ENCODE assay signal across 16 mouse cellular contexts in genomic region chr6:34750487-34751120, GRCm38 (mm10). TPM values are rescaled to one million over a fixed set of nuclear protein-coding genes. Genes with fewer than 3 reads are reported as not detected.
A peak's percentile ranks its signal among the peaks of the same experiment; 100 is the strongest.
DNase-seq lines count a peak whose midpoint lies in the region; ATAC-seq and TF ChIP-seq lines count a peak whose summit lies in the region.
"Had no signal": no experiment of that assay in that cellular context is flagged by ENCODE, and none has a peak within 500 bp of the region (broad histone marks: within the 10 kb centered on the region; RNA-seq: fewer than 3 reads in every experiment).

No protein-coding gene starts in this region.

- H3K36me3 ChIP-seq in intestine, embryonic 15.5 days: no peaks in the 10 kb centered on the region
- H3K36me3 ChIP-seq: neural tube, embryonic 15.5 days had no signal

- 75% methylated on average over 7 of the region's 7 CpGs for WGBS in intestine, embryonic 15.5 days

- intact Hi-C loops in gastrocnemius, postnatal 14 days (cut with DNase I; ENCODE audit: low total_unique reads): no loop called here
- intact Hi-C loops in heart, postnatal 14 days (cut with DNase I): loop anchor here (5.0 kb wide), 1 partner anchor 63 kb away; no protein-coding TSS in a partner anchor
- intact Hi-C loops in left cerebral cortex, adult 2 months (cut with DNase I): loop anchor here (10.0 kb wide), 1 partner anchor 376 kb away; no protein-coding TSS in a partner anchor

- H3K4me1 ChIP-seq in intestine, embryonic 15.5 days (replicated peaks): no peaks in the 10 kb centered on the region
- H3K4me1 ChIP-seq: neural tube, embryonic 15.5 days had no signal

- TF ChIP-seq CTCF in left cerebral cortex, adult 2 months (IDR thresholded peaks at IDR 0.05): no peak

- no peak overlapping the region for H3K9ac ChIP-seq in intestine, embryonic 15.5 days
- H3K9ac ChIP-seq: neural tube, embryonic 15.5 days had no signal

- no peak overlapping the region for H3K4me3 ChIP-seq in left cerebral cortex, adult 2 months
- no peak overlapping the region for H3K4me3 ChIP-seq in intestine, embryonic 15.5 days (replicated peaks)
- H3K4me3 ChIP-seq: erythroblast, embryonic 14.5 days; layer of hippocampus, adult 2 months; neural tube, embryonic 15.5 days had no signal

- no peak for ATAC-seq in intestine, embryonic 15.5 days
- ATAC-seq: intestine, embryonic 16.5 days; midbrain, embryonic 16.5 days had no signal

- no peaks in the 10 kb centered on the region for H3K9me3 ChIP-seq in intestine, embryonic 15.5 days
- H3K9me3 ChIP-seq: neural tube, embryonic 15.5 days had no signal

- no peak overlapping the region for H3K27ac ChIP-seq in left cerebral cortex, adult 2 months
- H3K27ac ChIP-seq in intestine, embryonic 15.5 days: no peak overlapping the region
- H3K27ac ChIP-seq: layer of hippocampus, adult 2 months; neural tube, embryonic 15.5 days had no signal

- DNase-seq in 3134 (ENCODE audit: extremely low read depth, insufficient read length, low spot score): peak; percentile 64
- peak; percentile 40 for DNase-seq in Muller cell, postnatal 12 days (ENCODE audit: inconsistent ontology term)
- peak; percentile 18 for DNase-seq in gastrocnemius, postnatal 14 days
- DNase-seq in heart, postnatal 14 days: peak; percentile 22 to 27
- DNase-seq in left cerebral cortex, adult 2 months (ENCODE audit: extremely low spot score in 1 of 2, low spot score in 2 of 2): no peak
- no peak for DNase-seq in kidney, postnatal 14 days
- DNase-seq: cerebellum, postnatal 14 days; lung, postnatal 36 days; right cerebral cortex, postnatal 4 days; thymus, adult 2 months had no signal

- no peaks in the 10 kb centered on the region for H3K27me3 ChIP-seq in intestine, embryonic 15.5 days (replicated peaks)
- H3K27me3 ChIP-seq: neural tube, embryonic 15.5 days had no signal

- H3K4me2 ChIP-seq in intestine, embryonic 15.5 days (replicated peaks): no peak overlapping the region
- H3K4me2 ChIP-seq: neural tube, embryonic 15.5 days had no signal

RNA-seq across cellular contexts. Expression of gene Agbl3, which starts 29.6 kb away (rescaled TPM):
- 1 to 10 TPM; 3.0 to 3.9 TPM for total RNA-seq in gastrocnemius, postnatal 14 days (2021)
- total RNA-seq in heart, postnatal 14 days (2021): 1 to 10 TPM; 4.6 to 5.9 TPM
- 10 to 100 TPM; 13.8 to 14.3 TPM for total RNA-seq in left cerebral cortex, adult 2 months (2021)
- polyA plus RNA-seq in intestine, embryonic 15.5 days (2015; fragmentation: Nextera tagmentation; extraction: Ambion mirVana): 4.0 and 4.7 TPM in 2 replicates

Comparison
In these comparisons a context has a peak if more than half of its experiments do, and no peak if none do; other contexts are left out.
1. DNase-seq: peak in 3134 (single experiment), Muller cell, postnatal 12 days (single experiment), gastrocnemius, postnatal 14 days (single experiment) and heart, postnatal 14 days (2 of 2); none in left cerebral cortex, adult 2 months (0 of 2) and kidney, postnatal 14 days (single experiment).